Mouse (Mus musculus): ENCODE results near the gene Mertk.

The Mertk gene

GRCm38 (mm10) chr2:128818956-128819643 lies 120.3 kb downstream of the Mertk start:
- DNase-seq (ENCODE audit: low spot score in 2 of 2): peak in 1 of 2 experiments; percentile 9

DNA sequence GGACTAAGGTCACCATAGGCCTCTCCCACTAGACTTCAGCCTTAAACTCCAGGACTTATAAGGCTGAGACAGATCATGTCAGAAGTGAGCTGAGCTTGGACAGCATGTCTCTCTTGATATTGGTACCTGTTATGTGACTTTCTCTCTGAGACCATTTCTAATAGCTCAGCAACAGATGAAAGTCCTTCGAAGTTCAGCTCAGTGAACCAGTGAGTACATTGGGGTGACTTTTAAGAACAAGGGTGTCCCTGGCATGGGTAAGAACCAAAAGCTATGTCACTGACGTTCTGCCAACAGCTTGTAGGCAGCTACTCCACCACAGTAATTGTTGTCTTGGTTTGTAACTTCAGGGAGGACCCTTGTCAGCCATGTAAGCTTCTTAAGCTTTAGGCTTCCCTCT lies 121.9 kb downstream of the Mertk start:
- no peak for DNase-seq (ENCODE audit: low spot score in 2 of 2)

GRCm38 (mm10) chr2:128823893-128824292 lies 125.1 kb downstream of the Mertk start:
- no peak for DNase-seq (ENCODE audit: low spot score in 2 of 2)

DNA sequence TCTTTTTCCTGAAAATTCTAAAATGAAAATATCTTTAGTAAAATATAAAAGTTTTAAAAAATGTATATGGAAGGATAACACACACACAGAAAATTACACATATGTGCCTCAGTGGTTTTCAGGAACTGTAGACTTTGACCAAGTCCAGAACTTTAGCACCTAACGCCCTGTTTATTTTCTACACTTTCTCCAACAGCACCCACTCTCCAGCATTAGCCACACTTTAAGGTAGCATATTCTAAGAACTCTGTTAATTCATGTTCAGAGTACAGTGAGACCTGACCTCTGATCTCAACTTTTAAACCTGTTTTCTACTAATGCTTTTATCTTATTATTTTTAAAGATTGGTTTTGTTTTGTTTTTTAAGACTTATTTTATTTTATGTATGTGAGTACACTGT lies 129.0 kb downstream of the Mertk start:
- no peak for DNase-seq (ENCODE audit: low spot score in 2 of 2)

DNA sequence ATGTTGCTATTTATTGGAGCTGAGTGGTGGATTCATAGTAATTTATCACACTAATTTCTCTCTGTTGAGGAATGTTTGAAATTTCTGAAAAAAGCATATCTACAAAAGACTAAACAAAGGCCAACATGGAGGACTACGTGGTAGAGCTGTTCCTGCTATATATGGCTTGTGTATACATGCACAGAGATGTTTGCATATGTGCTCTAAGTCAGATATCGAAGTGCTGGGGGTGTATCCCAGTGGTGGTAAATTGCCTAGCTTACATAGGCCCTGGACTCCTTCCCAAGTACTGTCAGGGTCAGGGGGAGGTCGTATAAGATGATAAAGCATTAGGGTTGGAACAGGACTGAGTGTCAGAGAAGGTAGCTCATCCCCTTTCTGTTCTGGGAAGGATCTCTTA lies 133.9 kb downstream of the Mertk start:
- no peak for DNase-seq (ENCODE audit: low spot score in 2 of 2)

DNA sequence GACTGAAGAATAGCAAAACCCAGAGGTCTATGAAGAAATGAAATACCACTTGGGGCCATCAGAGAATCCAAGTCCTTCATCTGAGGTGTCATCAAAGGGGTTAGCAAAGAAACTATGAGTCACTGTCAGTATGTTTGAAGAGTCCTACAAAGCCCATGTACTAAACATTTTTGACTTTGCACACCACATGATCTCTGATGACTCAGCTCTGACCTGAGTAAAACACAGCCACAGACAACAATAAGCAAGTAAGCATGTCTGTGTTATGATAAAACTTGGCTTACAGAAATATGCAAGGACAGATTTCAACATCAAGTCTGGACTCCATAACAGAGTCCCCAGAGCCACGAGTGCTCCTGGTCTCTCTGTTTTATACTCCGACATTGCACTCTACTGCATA lies 134.3 kb downstream of the Mertk start:
- no peak for DNase-seq (ENCODE audit: low spot score in 2 of 2)

- no peak for DNase-seq (ENCODE audit: low spot score in 2 of 2)
These were observed 134.7 kb downstream of the Mertk start for GRCm38 (mm10) chr2:128833435-128833834.

- no peak for DNase-seq (ENCODE audit: low spot score in 2 of 2)
These were observed 138.8 kb downstream of the Mertk start for GRCm38 (mm10) chr2:128837531-128837930.

DNA sequence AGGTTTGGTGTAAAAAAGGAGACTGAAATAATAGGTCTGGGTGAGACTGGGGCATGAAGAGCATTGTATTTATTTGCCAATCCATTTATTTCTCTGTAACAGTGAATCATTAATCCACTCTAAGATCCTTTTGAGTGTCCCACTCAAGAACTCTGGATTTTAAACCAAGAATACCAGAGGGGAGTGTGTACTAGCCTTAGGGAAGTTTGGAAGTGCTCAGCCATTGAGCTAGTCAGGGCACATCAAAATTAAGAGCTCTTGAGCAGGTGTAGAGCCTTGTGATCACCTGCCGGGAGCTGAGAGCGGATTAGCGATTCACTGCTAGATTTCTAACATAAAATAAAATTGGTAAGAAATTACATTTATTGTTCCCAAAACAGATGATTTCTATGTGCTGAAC lies 139.9 kb downstream of the Mertk start:
- DNase-seq (ENCODE audit: low spot score in 2 of 2): no peak

- DNase-seq (ENCODE audit: low spot score in 2 of 2): no peak
These were observed 140.7 kb downstream of the Mertk start for GRCm38 (mm10) chr2:128839501-128839900.

DNA sequence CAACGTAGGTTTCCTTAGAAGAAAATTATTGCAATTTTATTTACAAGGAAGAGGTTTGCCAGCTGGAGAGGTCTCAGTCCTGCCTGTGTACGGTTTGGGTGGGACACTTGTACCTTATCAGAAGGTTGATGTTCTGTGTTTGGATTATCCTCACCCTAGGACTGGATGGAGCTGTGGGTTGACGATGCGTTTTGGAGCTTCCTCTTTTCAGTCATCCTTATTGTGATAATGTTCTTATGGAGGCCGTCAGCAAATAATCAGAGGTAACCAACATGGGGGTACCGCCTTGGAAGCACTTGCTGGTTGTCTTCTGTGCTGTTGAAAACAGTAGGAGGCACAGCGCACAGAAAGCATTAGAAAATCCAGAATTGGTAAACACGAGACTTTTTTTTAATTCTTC lies 143.7 kb downstream of the Mertk start:
- no peak for DNase-seq (ENCODE audit: low spot score in 2 of 2)

DNA sequence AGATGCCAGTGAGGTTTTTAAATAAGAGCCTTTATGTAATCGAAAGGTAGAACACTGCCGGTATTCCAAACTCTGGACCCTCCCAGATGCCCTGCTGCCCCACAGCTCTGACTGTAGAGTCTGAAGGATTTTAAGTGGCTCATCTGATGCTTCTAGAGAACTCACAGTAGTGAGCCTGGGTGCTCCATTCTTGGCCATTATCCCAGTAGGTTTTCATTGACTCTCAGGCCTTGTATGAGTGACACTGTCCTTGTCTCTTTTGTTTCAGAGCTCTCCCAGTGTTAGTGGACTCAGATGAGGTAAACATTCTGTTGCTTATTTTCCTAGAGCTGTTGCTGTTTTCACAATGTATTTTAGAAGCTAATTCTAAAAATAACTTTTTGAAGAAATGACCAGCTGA lies 151.3 kb downstream of the Mertk start:
- no peak for DNase-seq (ENCODE audit: low spot score in 2 of 2)

All from spleen, postnatal 10 days (tissue).